Mouse (Mus musculus): ENCODE results near the gene Pcna. TPM values are rescaled to one million over a fixed set of nuclear protein-coding genes. Genes with fewer than 3 reads are reported as not detected.
"Not testable (repeated sequence)": the region's sequence is repeated elsewhere in the genome, so short reads cannot be mapped to it uniquely, and the experiment has no call there.

Gene Pcna
- 100 to 1,000 TPM; 137 to 146 TPM for polyA plus RNA-seq (2017; shearing (Covaris generic))

DNA sequence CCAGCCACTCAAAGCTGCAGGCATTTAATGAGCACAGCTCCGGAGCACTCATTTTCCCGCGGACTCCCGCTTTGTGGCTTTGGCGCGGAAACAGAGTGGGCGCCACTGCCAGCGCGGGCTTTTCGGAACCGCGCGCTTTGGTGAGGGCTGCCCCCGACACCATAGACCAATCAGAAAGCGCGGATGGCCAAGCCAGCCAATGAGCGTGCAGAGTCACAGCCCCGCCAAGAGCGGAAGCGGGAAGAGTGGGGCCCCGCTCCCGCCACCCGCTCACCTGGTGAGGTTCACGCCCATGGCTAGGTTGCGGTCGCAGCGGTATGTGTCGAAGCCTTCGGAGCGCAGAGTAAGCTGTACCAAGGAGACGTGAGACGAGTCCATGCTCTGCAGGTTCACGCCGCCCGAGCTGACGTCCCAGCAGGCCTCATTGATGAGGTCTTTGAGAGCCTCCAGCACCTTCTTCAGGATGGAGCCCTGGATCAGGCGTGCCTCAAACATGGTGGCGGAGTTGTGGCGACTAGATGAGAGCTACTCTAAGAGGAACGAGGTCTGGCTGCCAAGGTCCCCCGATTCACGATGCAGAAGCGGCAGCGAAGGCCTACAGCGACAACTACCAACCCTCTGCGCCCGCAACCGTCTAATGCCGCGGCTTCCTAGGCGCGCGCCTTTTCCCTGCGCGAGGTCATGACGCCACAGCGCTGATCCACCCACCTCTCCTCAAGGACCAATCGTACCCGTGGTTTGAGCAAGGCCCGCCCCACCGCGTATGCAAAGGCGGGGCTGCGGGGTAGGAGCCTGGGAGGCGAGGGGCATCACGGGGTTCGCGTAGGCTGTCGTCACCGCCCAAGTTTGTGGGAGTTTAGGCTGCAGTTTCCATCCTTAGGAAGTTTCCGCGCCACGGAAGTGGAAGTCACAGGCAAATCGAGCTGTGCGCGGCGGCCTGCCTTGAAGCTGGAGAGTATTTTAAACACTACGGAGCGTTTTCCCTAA lies at the start of gene Pcna:
Gene Pcna (minus strand): TSS at position 773 of the 987 bp plus-strand sequence.
- peak; percentile 90 for ATAC-seq

DNA sequence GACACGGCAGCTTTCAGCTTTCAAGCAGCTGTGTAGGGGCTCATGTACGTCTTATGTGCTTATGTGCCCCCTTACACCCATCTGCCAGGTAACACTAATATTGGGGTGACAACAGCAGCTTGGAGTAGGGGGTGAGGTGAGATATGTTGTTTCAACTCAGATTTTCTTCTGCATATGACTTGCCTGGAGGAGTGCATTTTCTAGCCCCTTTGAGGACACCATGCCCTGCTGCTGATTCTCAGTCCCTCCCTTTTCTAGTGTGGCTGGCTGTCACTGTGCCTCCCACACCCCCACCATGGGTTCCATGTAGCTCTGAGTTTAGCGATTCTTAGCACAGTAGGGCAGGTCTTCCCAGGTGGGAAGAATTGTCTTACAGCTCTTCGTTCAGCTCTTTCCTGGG lies 48.3 kb upstream of the Pcna start:
- ATAC-seq, result no peak

DNA sequence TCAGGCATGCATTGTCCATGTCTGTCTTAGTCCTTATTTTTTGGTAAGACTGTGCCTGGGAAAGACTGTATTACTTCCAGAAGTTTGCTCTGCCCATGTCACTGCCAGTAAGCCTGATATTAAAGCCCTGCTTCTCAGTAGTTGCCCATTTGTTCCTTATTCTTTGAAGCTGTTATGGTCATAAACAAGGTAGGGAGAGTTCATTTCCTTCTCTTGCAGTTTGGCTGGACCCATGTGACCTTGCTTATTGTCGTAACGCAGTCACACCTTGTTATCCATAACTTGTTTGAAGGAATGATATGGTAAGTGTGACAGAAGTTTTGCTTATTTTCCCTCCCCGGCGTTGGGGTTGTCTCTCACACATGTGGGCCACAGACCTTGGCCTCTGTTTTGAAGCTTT lies 45.1 kb upstream of the Pcna start:
- ATAC-seq, result no peak

DNA sequence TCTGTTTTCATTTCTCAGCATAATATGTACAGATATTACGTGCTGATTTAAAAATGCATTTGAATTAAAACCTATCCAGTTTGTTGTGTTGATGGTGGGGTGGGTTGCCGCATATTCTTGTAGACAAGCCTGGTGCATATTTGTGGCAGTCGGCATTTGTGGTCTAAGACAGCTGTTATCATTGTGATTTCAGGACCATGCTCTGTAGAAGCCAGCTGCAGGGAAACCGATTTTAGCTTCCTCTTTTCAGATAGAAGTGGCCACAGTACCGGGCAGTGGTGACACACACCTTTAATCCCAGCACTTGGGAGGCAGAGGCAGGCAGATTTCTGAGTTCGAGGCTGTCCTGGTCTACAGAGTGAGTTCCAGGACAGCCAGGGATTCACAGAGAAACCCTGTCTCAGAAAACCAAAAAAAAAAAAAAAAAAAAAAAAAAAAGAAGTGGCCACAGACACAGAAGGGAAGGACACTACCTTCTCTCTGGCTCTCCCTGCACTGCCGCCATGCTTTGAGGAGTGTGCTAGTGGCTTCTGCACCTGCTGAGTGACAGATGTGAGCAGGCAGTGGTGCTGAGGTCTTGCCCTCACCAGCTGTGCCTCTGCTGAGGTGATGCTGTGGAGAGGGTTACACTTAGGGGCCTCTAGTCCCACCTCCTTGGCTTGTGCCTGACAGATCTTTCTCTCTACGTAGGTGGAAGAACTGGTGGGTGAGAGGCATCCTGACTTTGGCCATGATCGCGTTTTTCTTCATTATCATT lies 40.8 kb upstream of the Pcna start:
- ATAC-seq, result no peak

DNA sequence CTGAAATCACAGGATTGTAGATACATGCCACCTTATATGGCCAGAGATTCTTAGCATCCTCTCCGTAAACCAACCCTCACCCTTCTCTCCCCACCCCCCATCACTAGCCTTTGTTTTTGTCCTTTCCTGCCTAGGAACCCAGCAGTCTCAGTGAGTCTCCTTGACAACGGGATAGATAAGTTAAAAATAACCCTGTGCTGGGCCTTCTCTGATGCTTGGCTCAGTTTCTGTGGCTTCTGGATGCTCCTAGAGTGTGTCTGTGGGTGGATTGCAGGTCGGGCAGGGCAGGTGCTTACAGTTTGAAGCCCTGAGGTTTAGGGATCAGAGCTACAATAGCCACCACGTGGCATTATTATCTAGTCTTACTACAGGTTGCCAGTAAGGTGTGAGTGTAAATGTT lies 39.0 kb upstream of the Pcna start:
- ATAC-seq, result peak; percentile 54

DNA sequence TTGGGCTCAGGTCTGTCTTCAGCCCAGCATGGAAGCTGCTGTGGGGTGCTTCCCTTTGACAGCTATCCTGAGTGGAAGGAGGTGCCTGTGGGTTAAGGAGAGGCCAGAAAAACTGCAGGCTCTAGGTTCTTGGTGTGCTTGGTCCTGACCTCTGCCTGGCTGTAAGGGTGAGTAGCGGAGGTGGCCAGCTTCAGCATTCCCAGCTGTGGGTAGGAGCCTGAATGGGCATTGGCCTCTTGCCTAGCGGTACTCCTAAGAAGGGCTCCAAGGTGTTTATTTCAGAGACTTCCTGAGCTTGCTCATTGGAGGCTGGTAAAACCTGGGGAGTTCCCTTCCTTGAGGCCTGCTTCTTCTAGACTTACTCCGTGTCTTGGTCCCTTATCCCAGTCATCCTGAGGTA lies 38.2 kb upstream of the Pcna start:
- peak; percentile 23 for ATAC-seq

DNA sequence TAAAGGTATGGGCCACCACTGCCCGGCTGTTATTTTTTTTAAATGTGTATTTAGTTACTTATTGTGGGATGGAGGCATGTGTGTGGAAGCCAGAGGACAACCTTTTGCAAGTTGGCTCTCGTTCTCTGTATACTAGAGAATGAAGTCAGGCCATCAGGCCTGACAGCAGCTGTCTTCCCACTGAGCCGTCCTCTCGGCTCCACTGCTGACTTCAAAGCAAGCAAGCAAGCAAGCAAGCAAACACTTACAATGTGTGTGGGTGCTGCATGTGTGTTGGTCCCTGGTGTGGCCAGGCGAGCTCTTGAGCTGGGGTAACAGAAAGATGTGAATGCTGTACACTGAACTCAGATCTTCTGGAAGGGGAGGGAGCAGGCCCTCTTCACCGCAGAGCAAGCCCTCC lies 37.7 kb upstream of the Pcna start:
- no peak for ATAC-seq

DNA sequence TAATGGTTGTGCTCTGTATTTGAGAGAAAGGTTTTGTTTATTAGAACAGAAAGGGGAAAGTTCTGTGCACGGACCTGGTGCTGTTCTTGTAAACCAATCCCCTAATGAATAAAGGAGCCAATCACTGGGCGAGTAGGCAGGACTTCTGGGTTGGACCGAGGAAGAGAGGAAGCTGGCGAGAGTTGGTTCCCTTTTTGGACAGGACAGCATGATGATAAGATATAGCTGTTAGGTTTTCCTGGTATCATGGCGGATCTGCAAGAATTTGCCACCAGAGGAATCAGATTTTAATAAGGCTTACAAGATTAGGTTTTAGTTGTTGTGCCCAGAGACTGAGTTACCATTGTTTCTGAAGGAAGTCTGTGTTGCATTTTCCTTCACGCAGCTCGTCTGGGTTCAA lies 36.1 kb upstream of the Pcna start:
- not testable (repeated sequence) for ATAC-seq

DNA sequence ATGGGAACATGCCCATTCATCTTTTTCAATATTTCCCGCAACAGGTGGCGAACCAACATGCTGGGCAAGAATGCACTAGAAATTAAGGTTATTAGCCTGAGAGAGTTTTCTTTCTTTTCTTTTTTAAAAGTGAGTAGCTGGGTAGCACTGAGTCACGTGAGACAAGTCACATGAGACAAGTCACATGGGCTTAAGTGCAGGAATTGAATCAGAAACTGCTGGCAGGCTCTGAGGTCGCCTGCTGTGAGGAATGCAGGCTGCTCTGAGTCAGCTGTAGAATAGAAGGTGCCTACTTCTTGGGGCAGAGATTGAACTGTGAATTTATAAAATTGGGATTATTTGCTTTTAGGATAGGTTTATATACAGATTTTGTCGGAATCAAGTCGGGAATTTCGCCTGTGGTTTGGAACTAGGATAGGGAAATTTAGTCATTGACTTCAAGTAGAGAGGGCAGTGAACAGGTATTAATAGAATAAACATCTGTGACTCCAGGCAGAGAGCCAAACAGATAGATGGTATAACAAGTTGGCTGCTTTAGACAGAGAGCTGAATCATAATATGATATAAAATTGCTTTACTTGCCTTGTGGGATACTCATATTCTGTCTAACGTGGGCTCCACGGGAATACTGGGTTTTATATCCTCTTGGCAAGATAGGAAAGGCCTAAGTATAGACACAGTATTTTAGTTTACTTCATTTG lies 33.4 kb upstream of the Pcna start:
- no peak for ATAC-seq

DNA sequence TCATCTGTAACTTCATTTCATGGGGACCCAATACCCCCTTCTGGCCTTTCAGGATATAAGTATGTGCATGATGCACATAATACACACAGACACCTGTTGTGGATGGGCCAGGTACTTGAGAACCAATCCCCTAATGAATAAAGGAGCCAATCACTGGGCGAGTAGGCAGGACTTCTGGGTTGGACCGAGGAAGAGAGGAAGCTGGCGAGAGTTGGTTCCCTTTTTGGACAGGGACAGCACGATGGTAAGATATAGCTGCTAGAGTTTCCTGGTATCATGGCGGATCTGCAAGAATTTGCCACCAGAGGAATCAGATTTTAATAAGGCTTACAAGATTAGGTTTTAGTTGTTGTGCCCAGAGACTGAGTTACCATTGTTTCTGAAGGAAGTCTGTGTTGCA lies 32.6 kb upstream of the Pcna start:
- not testable (repeated sequence) for ATAC-seq

DNA sequence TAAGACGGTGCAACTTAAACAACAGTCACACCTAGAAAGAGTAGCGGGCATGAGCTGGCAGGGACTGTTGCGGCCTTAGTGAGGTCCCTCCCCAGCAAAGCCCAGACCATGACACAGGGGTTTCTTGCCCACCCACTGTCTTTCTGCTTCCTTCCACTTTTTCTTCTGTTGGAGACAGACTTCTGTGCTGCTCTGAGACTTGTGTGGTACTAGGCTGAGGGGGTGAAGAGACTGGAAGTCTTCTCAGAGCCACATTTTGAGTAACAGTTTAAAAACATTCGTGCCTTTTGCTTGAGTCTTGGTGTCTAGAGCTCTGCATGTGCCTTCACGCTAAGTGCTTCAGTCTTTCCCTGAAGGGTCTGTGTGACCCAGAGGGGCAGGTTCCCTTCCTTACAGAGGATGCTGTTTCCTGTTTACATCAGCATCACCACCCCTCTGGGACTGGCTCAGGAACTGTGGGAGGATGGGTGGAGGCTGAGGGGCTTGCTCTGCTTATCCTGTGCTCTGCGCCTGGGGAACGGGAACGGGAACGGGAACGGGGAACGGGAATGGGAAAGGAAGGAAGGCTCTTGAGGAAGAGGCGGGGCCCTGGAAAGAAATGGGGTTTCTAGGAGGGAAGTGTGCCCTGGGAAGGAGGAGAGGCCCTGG lies 31.5 kb upstream of the Pcna start:
- no peak for ATAC-seq

DNA sequence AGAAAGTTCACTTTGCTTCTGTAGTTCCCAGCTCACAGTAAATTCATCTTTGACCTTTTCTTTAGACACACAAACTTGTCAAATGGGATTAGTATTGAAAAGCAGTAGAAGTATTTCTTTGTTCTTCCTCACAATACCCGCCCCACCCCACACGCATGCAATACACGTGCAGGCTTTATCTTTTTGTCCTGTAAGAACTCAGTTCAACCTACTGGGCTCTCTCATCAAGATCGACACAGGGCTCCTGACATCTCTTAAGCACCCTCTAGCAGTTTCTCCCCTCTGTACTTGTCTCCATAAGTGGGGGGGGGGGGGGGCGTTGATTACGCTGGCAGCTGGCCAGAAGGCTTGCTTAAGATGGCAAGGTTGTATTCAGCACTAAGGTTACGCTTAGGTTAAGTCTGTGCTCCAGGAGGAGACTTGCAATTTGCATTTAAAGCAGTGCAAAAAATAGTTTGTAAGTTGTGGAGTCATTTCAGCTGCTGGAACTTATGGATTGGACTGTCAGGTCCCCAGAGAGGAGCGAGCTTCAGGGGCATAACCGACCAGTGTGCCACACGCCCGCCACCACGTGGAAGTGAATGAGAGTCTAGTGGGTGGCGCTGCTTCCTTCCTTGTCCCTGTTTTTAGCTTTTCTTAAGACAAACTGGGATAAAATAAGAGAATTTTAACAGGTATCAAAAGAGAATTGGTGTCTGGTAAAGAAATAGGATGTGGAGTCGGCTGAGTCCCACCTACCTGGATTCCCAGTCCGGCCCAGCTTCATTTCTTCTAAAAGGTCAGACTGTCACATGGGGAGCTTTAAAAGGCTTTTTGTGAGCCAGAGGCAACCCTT lies 30.3 kb upstream of the Pcna start:
- no peak for ATAC-seq

DNA sequence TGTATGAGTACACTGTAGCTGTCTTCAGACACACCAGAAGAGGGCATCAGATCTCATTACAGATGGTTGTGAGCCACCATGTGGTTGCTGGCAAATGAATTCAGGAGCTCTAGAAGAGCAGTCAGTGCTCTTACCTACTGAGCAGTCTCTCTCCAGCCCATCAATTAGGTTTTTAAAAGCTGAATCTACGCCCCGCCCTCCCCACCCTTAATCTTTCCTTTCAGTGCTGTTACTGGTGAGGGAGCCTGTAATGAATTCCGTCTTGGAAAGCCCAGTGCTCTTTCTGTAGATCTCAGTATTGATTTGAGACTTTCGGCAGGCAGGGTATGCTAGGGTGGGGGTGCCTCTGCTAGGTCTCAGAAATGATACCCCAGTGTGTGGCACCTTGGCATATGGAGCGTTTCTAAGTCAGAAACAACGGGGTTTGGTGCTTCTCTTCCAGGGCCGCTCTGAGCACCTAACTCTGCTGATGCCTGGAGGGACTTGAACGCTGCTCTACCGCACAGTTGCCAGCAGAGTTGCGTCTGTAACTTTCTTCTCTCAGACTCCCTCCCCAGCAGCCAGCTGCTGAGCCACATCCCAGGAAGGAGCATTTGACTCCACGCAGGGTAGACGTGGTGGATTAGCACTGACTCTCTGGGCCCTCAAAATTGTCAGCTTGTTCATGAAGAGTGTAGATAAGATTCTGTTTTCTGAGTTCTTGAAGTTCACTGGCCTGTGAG lies 29.5 kb upstream of the Pcna start:
- no peak for ATAC-seq

DNA sequence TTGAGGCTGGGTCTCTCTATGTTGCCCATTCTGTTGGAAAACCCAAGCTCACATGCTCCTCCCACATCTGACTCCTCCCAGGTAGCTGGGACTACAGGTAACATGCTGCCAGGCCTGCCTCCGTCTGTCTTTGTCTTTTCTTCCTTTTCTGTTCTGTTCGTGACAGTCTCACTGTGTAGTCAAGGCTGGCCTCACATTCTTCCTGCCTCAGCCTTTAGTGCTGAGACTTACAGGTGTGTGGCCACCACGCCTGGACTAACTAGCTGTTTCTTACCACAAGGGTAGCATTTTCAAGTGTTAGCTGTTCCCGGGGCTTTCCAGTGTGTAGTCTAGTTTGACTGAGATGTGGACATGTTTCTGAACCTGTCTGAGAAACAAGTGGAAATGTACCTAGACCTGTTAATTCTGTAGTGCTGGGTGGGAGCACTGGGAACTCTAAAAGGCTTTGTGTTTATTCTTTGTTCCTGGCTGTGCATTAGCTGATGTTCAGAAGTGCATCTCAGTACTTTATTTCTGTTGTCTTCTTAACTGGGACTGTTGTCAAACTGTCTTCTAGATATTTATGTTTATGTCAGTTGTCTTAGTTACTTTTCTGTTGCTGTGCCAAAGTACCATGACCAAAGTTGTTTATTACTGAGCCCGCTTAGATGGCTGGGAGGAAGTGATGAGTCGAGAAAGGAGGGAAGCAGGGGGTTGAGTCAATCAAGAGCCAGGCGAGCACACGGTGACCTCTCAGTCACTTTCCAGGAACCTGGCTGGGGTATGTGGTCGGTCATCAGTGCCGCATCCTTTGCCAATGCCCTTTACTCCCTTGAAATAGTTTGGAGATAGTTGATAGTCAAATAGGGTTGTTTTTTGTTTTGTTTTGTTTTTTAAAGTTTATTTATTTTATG lies 28.7 kb upstream of the Pcna start:
- ATAC-seq, result peak; percentile 73

DNA sequence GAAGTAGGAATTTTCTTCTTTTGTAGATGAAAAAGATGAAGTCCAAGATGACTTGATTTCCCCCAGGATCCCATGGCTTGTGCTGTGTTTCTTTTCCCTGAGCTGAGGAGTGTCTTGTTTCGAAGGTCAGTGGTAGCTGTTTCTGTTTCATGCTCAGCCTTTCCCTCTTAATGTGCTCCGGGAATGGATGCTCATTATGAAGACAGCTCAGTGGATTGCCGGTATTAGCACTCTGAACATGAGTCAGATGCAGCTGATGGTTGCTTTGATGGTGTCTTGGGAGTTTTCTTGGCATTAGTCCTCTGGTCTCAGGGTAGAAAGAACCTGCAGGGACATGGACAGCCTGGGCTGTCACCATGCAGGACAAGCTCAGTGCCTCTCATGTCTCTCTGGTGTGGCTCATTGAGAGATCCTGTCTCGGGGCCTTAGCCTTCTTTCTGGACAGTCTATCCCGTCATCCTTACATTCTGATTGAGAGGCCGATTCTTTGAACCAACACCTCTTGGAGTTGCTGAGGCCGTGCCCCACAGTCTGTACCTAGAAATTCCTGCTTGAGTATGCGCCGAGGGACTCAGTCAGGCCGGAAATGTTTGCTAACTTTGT lies 27.5 kb upstream of the Pcna start:
- ATAC-seq, result no peak

DNA sequence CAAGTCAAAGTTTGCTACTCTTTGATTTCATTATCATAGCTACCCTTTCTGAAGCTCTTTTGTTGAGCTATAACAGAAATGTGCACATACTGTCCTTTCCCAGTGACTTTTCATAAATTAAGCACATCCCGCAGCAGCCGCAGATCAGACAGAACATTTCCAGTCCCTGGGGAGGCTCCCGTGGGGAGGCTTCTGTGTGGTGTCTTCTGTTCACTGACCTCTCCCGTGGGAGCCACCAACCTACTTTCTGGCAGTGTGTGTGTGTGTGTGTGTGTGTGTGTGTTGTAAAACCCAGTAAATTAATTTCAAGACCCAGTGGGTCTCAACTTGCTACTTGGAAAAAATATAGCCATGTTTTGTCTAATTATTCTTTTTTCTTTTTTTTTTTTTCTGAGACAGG lies 26.9 kb upstream of the Pcna start:
- ATAC-seq, result no peak

DNA sequence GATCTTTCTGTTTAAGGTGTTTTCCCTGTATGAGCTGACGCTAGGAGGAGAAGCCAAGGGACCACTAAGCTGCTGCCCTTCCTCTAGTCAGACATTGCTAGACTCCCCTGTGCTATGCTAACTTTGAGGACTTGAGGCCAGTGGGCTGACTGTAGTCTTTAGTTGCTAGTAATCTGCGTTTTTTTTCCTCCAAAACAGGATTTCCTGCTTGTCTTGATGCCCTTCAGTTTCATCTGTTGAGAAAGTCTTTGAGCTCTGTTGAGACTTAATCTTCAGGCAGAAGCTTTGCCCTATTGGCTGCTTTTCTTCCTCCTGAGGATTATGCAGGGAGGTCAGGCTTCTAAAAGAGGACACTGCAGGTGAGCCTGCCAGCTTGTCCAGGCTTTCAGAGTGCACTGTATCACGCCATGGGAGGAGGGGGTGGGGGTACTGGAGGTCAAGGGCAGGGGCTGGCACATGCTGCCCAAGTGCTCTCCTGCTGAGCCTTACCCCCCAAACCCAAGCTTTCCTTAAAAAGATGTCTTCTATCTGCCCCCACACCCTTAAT lies 26.3 kb upstream of the Pcna start:
- ATAC-seq, result peak; percentile 39

DNA sequence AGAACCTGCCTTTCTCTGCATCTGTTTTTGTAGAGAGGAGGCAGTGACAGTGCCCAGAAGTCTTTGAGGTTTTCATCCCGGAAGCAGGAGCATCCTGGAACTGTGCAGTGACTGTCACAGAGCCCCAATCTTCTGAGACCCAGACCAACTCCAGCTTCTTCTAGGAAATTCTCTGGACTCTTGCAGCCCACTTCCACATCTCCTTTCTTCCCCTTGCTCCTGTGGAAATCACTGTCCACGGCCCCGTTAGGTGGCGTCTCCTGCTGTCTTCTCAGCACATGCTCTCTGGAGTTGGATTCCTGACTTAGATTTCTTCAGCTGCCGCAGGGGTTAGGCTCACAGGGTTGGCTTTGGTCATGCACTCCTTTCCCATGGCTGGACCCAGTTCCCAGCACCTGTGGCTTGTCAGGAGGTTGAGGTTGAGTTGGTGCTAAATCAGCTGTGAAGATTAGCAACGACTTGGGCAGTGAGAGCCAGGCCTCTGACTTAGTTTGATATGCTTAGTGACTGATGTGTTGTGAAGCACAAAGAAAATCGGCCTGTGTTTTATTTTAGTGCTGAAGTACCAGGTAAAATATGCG lies 25.2 kb upstream of the Pcna start:
- no peak for ATAC-seq

DNA sequence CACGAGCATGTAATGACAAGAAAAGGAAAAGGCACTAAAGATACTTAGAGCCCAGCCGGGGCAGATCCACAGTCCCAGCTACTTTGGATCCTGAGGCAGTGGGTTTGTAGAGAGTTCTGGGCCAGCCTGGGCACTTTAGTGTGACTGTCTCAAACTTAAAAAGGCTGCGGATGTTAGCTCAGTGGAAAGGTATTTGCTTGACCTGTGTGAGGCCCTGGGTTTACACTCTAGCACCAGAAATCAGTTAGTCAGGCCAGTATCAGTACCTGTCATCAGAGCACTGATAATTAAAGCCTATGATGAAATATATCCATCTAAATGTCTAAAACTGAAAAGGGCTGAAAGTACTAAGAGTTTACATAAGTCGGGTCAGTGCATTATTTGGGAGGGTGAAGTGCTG lies 23.1 kb upstream of the Pcna start:
- no peak for ATAC-seq
